Mouse (Mus musculus): ENCODE data around the gene Gm14406.
"Not testable (repeated sequence)": the region's sequence is repeated elsewhere in the genome, so short reads cannot be mapped to it uniquely, and the experiment has no call there.

Gm14406 gene

DNA sequence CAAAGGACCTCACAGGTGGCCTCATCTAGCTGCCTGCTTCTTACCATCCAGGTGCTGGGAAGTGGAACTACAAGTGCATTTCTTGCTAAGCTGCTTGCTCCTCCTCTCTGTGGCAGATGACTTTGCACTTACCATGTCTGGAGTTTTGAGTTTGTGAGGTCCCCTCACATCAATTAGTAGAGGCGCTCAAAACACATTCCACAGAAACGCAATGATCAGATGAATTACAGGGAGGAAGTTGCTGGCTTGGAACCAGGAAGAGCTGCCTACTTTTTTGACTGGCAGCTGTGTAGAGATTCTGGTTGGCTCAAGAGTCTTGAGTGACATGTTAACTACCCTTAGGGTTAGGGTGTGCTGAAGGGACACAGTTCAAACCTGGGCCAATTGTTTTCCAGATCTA is at the start of gene Gm14406:
Gene Gm14406 (minus strand): TSS at position 213 of the 400 bp plus-strand sequence.
- not testable (repeated sequence) for DNase-seq

DNA sequence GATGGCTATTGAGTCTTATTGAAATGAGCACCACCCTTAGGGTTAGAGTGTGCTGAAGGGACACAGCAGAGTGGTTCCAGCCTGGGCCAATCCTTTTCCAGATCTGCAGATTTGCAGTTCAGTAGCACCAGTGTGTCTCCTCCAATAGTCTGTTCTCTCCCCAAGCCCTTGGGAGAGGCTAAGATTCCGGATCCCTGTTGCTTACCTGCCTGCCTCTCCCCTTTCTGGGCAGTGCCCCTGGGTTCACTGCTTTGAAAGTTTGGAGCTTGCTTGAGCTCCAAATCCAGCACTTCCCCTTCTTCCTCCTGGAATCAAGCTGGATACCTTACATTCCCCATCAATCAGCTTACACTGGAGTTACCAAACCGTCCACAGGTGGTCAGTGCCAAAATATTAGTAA is 2.9 kb downstream of the Gm14406 start:
- not testable (repeated sequence) for DNase-seq

GRCm38 (mm10) chr2:177559365-177559764 is 18.6 kb downstream of the Gm14406 start:
- not testable (repeated sequence) for DNase-seq

DNA sequence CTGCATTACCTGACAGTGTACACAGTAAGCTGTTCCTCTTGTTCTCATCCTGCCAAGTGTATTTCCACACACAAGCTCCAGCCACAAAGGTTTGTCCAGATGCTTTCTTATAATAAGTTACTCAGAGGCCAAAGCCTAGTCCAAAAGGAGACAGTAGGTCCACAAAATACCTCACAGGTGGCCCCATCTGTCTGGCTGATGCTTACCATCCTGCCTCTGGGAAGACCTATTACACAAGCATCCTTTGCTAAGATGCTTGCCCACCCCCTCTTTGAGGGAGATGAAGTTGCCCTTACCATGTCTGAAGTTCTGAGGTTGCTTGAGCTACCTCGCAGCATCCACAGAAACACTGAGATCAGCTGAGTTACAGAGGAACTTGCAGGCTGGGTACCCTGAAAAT is 22.7 kb downstream of the Gm14406 start:
- DNase-seq = peak; percentile 5

DNA sequence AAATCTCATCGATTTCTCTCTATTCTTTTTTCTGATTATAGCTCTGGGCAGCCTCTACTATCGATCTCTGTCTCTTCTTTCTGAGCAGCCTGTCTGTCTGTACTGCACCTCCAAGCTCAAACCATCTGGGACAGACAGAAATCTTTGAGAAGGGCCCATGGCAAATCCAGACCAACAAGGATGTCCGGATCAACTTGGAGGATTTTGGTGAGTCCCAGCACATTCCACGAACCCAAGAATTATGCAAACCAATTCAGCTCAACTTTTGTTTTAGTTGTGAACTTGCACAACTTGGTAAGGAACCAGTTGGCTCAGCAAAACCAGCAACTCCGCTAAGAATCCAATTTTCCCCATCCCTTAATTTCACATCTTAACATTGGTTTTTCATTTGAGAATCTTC is 40.3 kb downstream of the Gm14406 start:
- DNase-seq = not testable (repeated sequence)

GRCm38 (mm10) chr2:177537141-177537540 is 40.9 kb downstream of the Gm14406 start:
- DNase-seq = not testable (repeated sequence)

GRCm38 (mm10) chr2:177535876-177536275 is 42.1 kb downstream of the Gm14406 start:
- DNase-seq = peak; percentile 13

DNA sequence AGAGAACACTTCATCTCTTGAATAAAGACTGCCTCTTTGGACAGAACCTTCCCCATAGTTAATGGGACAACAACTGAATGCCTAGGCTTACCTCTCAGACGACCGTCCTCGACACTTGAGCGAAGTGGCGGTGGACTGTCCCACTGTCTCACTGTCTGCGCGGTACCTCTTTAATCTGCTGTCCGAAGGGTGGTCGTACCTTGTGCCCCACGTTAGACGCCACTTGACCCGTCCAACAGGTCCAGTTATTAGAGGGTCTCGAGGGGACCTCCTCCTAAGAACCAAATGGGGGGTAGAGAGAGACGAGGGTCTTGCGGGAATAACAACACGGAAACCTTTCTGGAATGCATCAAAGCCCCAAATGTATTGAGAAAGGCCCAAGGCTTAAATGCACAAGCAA is 53.8 kb downstream of the Gm14406 start:
- DNase-seq = not testable (repeated sequence)

DNA sequence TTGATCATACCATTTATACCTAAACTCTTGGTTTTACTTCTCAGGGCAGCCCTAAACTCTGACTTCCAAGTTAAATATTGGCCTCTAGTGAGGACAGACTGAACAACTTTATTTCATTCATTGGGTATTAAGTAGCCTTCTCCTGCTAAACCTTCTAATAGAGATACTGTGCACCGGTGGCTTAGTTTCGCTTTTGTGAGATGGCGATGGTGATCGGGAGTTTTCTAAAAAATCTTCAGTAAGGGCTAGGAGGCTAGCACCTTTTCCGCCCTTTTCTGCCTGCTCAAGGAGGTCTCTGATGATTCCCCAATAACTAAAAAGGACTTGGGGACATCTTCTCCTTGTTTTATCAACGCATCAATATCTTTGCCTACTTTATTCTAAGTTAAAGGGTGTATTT is 54.3 kb downstream of the Gm14406 start:
- not testable (repeated sequence) for DNase-seq

DNA sequence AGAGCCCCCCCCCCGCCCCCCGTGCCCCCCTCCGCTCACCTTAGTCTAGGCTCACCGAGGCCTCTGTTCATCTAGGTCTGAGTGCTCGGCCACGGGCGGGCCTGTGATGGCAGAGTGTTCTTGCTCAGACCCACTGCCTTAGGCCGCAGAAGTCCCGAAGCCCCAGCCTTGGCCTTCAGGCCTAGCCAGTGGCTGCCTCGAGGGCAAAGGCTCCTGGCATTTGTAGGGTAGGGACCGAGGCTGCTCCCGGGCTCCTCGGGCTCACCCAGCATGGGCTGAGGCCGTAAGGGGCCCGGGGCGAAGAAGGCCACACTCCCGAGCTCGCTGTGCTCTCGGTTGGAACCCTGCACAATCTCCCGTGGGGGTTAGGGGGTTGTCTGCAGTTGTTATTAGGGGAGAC is 54.9 kb downstream of the Gm14406 start:
- no peak for DNase-seq

DNA sequence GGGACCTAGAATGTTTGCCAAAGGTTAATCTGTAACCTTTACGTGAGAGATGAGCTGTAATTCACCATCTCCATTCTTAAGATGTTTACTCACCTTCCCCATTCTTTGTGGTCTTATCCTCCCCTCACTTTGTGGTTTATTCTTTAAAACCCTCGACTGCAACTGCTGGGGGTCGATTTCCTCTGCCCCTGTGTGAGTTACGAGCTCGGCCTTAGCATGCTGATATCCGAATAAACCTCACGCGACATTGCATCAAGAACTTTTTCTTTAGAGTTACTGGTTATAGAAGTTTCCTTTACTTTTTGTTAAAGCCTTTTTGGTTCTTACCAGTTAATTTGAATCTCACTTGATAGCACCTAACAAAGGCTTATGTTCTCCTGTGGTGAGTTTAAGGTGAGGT is 58.0 kb downstream of the Gm14406 start:
- no peak for DNase-seq

All from kidney, postnatal 10 days (tissue).